Mouse (Mus musculus): ENCODE results near the gene Gm14391. TPM values are rescaled to one million over a fixed set of nuclear protein-coding genes. Genes with fewer than 3 reads are reported as not detected.
"Not testable (repeated sequence)": the region's sequence is repeated elsewhere in the genome, so short reads cannot be mapped to it uniquely, and the experiment has no call there.

The Gm14391 gene
- 4.0 and 5.7 TPM in 2 replicates for polyA plus RNA-seq (2016; fragmentation: Nextera tagmentation; extraction: Ambion mirVana)

GRCm38 (mm10) chr2:175206732-175207131 lies at the start of gene Gm14391:
Gene Gm14391, minus strand, starts transcription at chr2:175206917.
- not testable (repeated sequence) for H3K4me2 ChIP-seq (replicated peaks); ATAC-seq (ENCODE audit: low FRiP score, low read depth); H3K4me1 ChIP-seq; H3K27ac ChIP-seq; H3K36me3 ChIP-seq; H3K9ac ChIP-seq; H3K9me3 ChIP-seq; H3K4me3 ChIP-seq; H3K27me3 ChIP-seq (replicated peaks)
- WGBS: no CpG with 5 or more reads among the region's 7 CpGs

- not testable (repeated sequence) for H3K27me3 ChIP-seq (replicated peaks); H3K36me3 ChIP-seq; H3K4me2 ChIP-seq (replicated peaks); H3K9ac ChIP-seq; H3K4me1 ChIP-seq; H3K4me3 ChIP-seq; H3K9me3 ChIP-seq; ATAC-seq (ENCODE audit: low FRiP score, low read depth); H3K27ac ChIP-seq
- 58% methylated on average over 1 of the region's 1 CpGs for WGBS
Observed at GRCm38 (mm10) chr2:175179008-175179407, 27.7 kb downstream of the Gm14391 start.

GRCm38 (mm10) chr2:175176312-175176711 lies 30.4 kb downstream of the Gm14391 start:
- WGBS: 82% methylated on average over 6 of the region's 6 CpGs
- ATAC-seq (ENCODE audit: low FRiP score, low read depth): no peak
- Histone ChIP-seq H3K9me3 (no peaks in the 10 kb centered on the region), H3K9ac (no peak overlapping the region), H3K4me3 (no peak overlapping the region), H3K27ac (no peak overlapping the region), H3K27me3 (replicated peaks) (no peaks in the 10 kb centered on the region), H3K36me3 (no peaks in the 10 kb centered on the region), H3K4me1 (no peaks in the 10 kb centered on the region), H3K4me2 (replicated peaks) (no peak overlapping the region)

- H3K27me3 ChIP-seq (replicated peaks); H3K27ac ChIP-seq; ATAC-seq (ENCODE audit: low FRiP score, low read depth); H3K4me3 ChIP-seq; H3K4me1 ChIP-seq; H3K4me2 ChIP-seq (replicated peaks); H3K9me3 ChIP-seq; H3K36me3 ChIP-seq; H3K9ac ChIP-seq: not testable (repeated sequence)
- WGBS: 78% methylated on average over 12 of the region's 12 CpGs
Observed at GRCm38 (mm10) chr2:175175401-175176180, 31.1 kb downstream of the Gm14391 start, which contains the start of gene Gm14443. Gene Gm14443, minus strand, starts transcription at chr2:175175871.

GRCm38 (mm10) chr2:175174058-175174457 lies 32.7 kb downstream of the Gm14391 start:
- H3K27me3 ChIP-seq (replicated peaks); H3K4me3 ChIP-seq; H3K36me3 ChIP-seq; H3K9ac ChIP-seq; H3K4me2 ChIP-seq (replicated peaks); H3K4me1 ChIP-seq; ATAC-seq (ENCODE audit: low FRiP score, low read depth); H3K9me3 ChIP-seq; H3K27ac ChIP-seq: not testable (repeated sequence)
- 90% methylated on average over 2 of the region's 2 CpGs for WGBS

- not testable (repeated sequence) for H3K4me2 ChIP-seq (replicated peaks); H3K9ac ChIP-seq; H3K4me3 ChIP-seq; H3K9me3 ChIP-seq; ATAC-seq (ENCODE audit: low FRiP score, low read depth); H3K27ac ChIP-seq; H3K4me1 ChIP-seq; H3K36me3 ChIP-seq; H3K27me3 ChIP-seq (replicated peaks)
- 91% methylated on average over 3 of the region's 3 CpGs for WGBS
Observed at GRCm38 (mm10) chr2:175172906-175173595, 33.7 kb downstream of the Gm14391 start.

GRCm38 (mm10) chr2:175172123-175172522 lies 34.6 kb downstream of the Gm14391 start:
- no peak overlapping the region for H3K4me3 ChIP-seq
- H3K27ac ChIP-seq: no peak overlapping the region
- H3K9me3 ChIP-seq: no peaks in the 10 kb centered on the region
- ATAC-seq (ENCODE audit: low FRiP score, low read depth): no peak
- no peak overlapping the region for H3K9ac ChIP-seq
- no peaks in the 10 kb centered on the region for H3K27me3 ChIP-seq (replicated peaks)
- no peaks in the 10 kb centered on the region for H3K36me3 ChIP-seq
- H3K4me1 ChIP-seq: no peaks in the 10 kb centered on the region
- WGBS: 83% methylated on average over 3 of the region's 3 CpGs
- no peak overlapping the region for H3K4me2 ChIP-seq (replicated peaks)

GRCm38 (mm10) chr2:175166870-175167269 lies 39.8 kb downstream of the Gm14391 start:
- not testable (repeated sequence) for H3K4me3 ChIP-seq; ATAC-seq (ENCODE audit: low FRiP score, low read depth); H3K36me3 ChIP-seq; H3K9me3 ChIP-seq; H3K9ac ChIP-seq; H3K27me3 ChIP-seq (replicated peaks); H3K4me1 ChIP-seq; H3K27ac ChIP-seq; H3K4me2 ChIP-seq (replicated peaks)
- WGBS: 80% methylated on average over 2 of the region's 2 CpGs

GRCm38 (mm10) chr2:175165110-175165509 lies 41.6 kb downstream of the Gm14391 start:
- not testable (repeated sequence) for H3K27ac ChIP-seq, H3K4me3 ChIP-seq
- WGBS: 94% methylated on average over 12 of the region's 12 CpGs

GRCm38 (mm10) chr2:175161438-175161837 lies 45.3 kb downstream of the Gm14391 start:
- not testable (repeated sequence) for ATAC-seq (ENCODE audit: low FRiP score, low read depth); H3K9me3 ChIP-seq; H3K36me3 ChIP-seq; H3K4me2 ChIP-seq (replicated peaks); H3K27ac ChIP-seq; H3K4me1 ChIP-seq; H3K27me3 ChIP-seq (replicated peaks); H3K9ac ChIP-seq; H3K4me3 ChIP-seq
- WGBS: 90% methylated on average over 4 of the region's 4 CpGs

More at GRCm38 (mm10) chr2:175165110-175165509, 41.6 kb downstream of the Gm14391 start:
- H3K4me2 ChIP-seq (replicated peaks); H3K27me3 ChIP-seq (replicated peaks); H3K9ac ChIP-seq; H3K9me3 ChIP-seq; H3K4me1 ChIP-seq; ATAC-seq (ENCODE audit: low FRiP score, low read depth); H3K36me3 ChIP-seq: not testable (repeated sequence)

GRCm38 (mm10) chr2:175158642-175159041 lies 48.1 kb downstream of the Gm14391 start:
- no peaks in the 10 kb centered on the region for H3K27me3 ChIP-seq (replicated peaks)
- no peak overlapping the region for H3K4me3 ChIP-seq
- H3K4me2 ChIP-seq (replicated peaks): no peak overlapping the region
- no peak overlapping the region for H3K27ac ChIP-seq
- no peaks in the 10 kb centered on the region for H3K4me1 ChIP-seq
- no peaks in the 10 kb centered on the region for H3K36me3 ChIP-seq
- no peak for ATAC-seq (ENCODE audit: low FRiP score, low read depth)
- 83% methylated on average over 3 of the region's 3 CpGs for WGBS
- peaks cover 12% of the 10 kb centered on the region; the same call in 1 of the 2 replicates for H3K9me3 ChIP-seq
- H3K9ac ChIP-seq: no peak overlapping the region

GRCm38 (mm10) chr2:175156696-175157095 lies 50.0 kb downstream of the Gm14391 start:
- no peak overlapping the region for H3K4me2 ChIP-seq (replicated peaks)
- H3K9ac ChIP-seq: no peak overlapping the region
- 92% methylated on average over 13 of the region's 13 CpGs for WGBS
- H3K9me3 ChIP-seq: peaks cover 12% of the 10 kb centered on the region; the same call in 1 of the 2 replicates
- no peak overlapping the region for H3K27ac ChIP-seq
- no peaks in the 10 kb centered on the region for H3K36me3 ChIP-seq
- H3K4me1 ChIP-seq: no peaks in the 10 kb centered on the region
- no peaks in the 10 kb centered on the region for H3K27me3 ChIP-seq (replicated peaks)
- ATAC-seq (ENCODE audit: low FRiP score, low read depth): no peak
- no peak overlapping the region for H3K4me3 ChIP-seq

- not testable (repeated sequence) for H3K9me3 ChIP-seq; ATAC-seq (ENCODE audit: low FRiP score, low read depth); H3K36me3 ChIP-seq; H3K27me3 ChIP-seq (replicated peaks); H3K9ac ChIP-seq; H3K4me1 ChIP-seq; H3K27ac ChIP-seq
- H3K4me2 ChIP-seq (replicated peaks): peak within 1 kb of the TSS; percentile 47
- H3K4me3 ChIP-seq: peak within 1 kb of the TSS; percentile 35
- 4% methylated on average over 1 of the region's 2 CpGs for WGBS
Observed at GRCm38 (mm10) chr2:175141993-175142295, 64.8 kb downstream of the Gm14391 start, which contains the start of gene Gm14399. Gene Gm14399, minus strand, starts transcription at chr2:175142012.
